Mouse (Mus musculus) E14TG2a.4 (cell line): ENCODE results near the gene Sohlh2.

ENCODE experiments used
- CTCF ChIP-seq: conservative IDR thresholded peaks from 2 replicates; pipeline ENCODE4 v1.5.1; 2014; ENCODE audit warnings: low read length
- NANOG ChIP-seq: IDR thresholded peaks from 2 replicates; pipeline ENCODE4 v1.6.1; 2014; ENCODE audit warnings: borderline replicate concordance, low read length, mixed read lengths

DNA sequence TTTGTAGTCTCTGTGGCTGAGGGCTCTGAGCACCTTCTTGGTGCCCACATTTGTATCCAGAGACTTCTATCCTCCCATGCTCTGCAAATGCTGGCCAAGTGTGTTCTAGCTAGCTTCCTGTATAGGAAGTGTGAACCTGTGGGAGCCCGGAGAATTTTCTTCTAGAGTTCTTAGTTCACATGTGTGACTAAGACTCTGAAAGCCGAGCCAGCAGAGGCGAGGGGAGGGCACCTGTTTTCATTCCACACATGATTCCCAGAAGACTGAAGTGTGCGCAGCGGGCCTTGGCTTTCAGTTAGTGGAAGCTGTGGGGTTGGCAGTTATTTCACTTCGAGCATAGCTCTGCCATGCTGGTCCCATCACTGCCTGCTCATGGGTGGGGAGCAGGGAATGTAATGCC lies 62.3 kb downstream of the Sohlh2 start:
- TF ChIP-seq CTCF (no peak), NANOG (no peak)
